Mouse (Mus musculus): ENCODE results near the gene Zmynd8.

DNA sequence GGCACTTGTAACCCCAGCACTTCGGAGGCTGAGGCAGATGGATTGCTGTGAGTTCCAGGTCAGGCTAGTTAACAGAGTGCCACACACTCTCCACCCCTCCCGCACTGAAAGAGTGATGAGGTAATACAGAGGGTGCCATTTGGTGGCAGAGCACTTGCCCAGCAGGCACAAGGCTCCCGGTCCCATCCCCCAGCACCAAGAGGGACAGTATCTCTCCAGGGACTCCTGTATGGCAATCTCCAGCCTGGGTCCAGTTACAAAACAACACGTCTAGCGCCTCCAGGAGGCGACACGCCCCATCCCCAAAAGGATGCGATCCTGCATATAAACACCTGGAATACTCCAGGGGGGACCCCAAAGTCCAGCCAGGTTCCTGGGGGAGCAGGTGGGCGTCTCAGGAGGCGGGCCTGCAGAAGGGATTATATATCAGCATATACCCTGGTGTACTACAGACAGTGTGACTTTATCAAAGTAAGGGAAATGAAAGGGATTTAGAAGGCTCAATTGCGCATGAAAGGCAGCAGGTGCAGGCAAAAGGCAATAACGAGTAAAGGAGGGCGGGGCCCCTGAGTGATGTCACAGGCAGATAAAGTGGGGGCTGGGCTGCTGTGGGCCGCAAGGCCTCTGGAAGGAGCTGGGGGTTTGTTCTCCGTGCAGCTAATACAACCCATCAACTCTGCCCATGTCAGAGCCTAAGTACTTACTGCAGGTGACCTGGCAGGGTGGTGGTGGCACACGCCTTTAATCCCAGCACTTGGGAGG, 44.4 kb downstream of the Zmynd8 start:
- no peak for TF ChIP-seq CTCF (IDR thresholded peaks at IDR 0.05; ENCODE audit: control insufficient read depth, insufficient read depth, insufficient replicate concordance, low read depth, low read length)
- TF ChIP-seq POLR2A (IDR thresholded peaks at IDR 0.05; ENCODE audit: control insufficient read depth, low read depth, low read length) = no peak
